Mouse (Mus musculus) urinary bladder, postnatal 36 days (tissue): ENCODE measurements around the gene Thyn1.

Experiments used
- DNase-seq, 2 experiments: peaks; one replicate each; pipeline ENCODE4 v3.0.0; 2022; ENCODE audit warnings: low spot score in 2 of 2, mixed read lengths in 1 of 2

The Thyn1 gene

GRCm38 (mm10) chr9:26999461-27000395, at the start of gene Thyn1, which contains the start of gene Acad8:
TSS of gene Thyn1 (plus strand) at chr9:26999710.
TSS of gene Acad8 (minus strand) at chr9:26999566.
- peak; percentile 88 to 97 for DNase-seq

DNA sequence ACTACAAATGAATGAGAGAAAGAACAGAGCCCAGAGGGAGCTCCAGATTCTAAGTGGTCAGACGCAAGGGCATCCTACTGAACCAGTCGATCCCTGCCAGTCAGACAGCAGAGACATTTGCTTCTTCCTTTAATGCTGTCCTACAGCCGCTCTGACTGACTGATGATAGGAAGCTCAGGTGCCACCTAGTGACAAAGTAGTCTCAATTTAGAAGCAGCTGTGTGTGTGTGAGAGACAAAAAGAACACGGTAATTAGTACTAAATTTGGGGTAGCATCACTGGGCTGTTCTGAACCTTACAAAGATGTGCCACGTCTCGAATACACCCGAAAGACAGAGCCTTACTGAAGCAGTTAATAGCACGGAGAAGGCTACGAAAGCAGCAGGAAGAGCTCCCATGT, 21.8 kb upstream of the Thyn1 start:
- no peak for DNase-seq

- no peak for DNase-seq
These were observed 20.7 kb upstream of the Thyn1 start for GRCm38 (mm10) chr9:26978776-26979175.

DNA sequence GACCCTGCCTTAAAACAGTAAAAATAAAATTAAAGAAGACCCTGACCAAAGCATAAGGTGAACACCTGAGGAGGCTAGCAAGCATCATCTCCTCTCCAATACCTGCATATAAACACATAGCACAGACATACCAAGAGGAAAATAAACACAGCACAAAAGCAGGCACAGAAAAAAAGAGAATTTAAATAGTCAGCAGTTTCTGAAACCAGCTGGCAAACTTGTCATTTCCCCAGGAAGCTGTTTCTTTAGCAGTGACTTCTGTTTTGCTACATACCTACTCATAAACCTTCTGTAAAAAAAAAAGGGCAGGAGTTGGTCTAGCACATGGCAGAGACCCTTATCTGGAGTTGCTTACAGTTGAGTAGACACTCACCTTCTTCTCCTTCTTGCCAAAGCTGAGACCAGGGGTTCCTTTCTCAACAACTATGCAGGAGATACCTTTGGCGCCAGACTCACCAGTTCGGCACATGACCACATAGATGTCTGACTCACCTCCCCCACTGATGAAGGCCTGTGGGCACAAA, 14.4 kb upstream of the Thyn1 start:
- no peak for DNase-seq

DNA sequence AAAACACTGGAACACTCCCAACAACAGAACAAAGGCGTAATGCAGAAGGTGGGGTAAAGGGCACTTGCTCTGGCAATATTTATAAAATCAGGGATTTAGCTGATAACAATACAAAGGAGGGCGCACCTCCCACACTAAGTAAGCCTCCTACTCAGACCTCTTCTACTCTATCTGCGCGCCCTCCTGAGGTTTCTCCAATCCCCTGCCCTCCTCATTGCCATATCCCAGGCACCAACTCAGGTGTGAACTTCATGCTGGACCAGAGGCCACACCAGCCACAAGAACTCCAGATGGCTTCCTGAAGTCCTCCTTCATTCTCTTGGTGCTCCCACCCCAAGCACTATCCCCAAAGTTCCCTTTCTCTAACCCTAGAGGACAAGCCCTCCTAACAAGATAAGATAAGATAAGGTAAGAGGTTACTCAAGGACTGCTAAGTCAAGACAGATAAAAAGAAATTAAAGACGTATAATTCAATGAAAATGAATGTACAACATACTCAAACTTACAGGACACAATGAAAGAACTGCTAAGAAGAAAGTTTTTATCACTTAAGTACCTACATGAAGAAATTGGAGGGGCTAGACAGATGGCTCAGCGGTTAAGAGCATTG, 13.7 kb upstream of the Thyn1 start:
- no peak for DNase-seq

DNA sequence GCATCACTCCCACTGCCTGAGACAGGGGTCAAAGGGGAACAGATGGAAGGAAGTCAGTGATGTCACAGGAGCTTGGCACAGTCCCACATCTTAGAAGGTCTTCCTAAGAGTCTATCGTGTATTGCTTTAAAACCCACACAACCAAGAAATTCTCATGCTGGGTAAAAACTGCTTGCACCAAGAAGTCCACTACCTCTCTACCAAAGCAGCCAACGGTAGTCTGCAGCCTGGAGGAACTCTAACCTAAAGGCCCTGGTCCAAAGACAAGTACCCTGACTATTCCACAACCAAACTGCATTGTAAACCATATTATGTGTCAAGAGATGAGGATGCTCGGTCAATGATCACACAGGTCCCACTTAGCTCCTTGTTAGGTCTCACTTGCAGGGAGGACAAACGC, 9.3 kb upstream of the Thyn1 start:
- no peak for DNase-seq

- DNase-seq: no peak
These were observed 6.4 kb upstream of the Thyn1 start for GRCm38 (mm10) chr9:26993118-26993517.

DNA sequence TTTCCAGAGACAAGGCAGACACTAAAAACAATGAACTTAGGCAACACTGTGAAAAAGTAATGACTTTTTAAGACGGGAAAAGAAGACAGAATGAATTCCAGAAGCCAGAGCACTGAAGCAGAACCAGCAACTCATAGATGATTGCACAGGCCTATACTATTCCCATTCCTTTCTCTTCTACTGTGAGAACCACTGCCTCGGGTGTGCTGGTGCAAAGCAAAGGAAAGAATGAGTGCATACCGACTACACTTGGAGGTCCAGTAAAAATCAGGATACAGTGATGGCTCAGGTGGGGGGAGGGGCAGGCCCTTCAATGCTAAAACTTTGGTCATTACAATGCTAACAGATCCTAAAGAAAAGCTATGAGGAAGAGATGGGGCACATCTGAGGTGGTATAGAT, 5.6 kb upstream of the Thyn1 start:
- no peak for DNase-seq

- no peak for DNase-seq
These were observed 2.4 kb upstream of the Thyn1 start for GRCm38 (mm10) chr9:26997062-26997461.

GRCm38 (mm10) chr9:26997501-26997900, 2.0 kb upstream of the Thyn1 start:
- DNase-seq: no peak

DNA sequence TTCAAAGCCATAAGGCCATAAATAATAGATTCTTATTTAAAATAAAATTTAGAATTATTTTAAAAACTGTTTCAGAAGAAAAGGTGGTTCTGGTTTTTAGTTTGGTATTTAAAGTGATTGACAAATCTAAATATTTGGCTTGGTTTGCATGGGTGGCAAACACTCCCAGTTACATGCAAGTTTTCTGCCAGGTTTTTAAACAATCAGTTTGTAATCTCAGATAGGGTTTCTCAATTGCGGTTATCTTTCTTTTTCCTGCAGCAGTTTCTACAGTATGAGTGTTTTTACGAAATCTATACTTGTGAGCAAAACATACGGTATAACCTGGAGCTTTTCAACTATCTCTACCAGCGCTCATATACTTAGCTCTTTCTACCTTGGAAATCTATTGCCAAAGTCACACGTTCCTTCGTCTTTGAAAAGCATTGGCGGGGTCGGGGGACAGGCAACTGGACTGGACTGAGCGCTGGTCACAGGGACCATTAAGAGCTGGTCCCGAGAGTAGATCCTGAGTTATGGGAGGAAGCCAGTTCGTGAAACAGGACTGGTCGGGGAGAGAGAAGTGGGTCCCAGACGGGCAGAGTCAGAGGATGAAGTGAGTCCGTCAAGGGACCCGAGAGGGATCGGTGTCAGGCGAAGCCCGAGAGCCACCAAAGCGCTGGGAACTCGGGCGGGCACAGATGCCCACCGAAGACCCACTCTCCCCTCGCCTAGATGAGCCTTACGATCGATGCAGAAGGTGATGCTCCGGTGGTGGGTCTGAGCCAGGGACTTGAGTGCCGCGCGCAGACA, 645 bp upstream of the Thyn1 start:
- no peak for DNase-seq

DNA sequence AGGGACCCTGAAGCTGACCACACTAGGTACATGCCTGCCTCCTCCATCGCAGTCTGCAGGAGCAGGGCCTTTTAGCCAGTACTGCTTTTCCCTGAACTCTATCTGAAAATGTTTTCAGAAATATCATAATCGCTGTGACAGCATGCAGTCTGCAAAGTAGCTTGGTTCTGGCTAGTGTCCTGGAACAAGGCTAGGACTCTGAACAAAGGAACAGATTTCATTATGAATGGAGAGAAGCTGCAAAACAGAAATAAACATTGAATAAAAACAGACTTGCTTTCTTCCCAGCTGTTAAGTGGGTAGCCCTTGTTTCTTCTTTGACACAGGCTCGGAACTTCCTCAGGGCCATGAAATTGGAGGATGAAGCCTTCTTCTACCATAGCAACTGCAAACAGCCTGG, 5.7 kb downstream of the Thyn1 start:
- DNase-seq: no peak

DNA sequence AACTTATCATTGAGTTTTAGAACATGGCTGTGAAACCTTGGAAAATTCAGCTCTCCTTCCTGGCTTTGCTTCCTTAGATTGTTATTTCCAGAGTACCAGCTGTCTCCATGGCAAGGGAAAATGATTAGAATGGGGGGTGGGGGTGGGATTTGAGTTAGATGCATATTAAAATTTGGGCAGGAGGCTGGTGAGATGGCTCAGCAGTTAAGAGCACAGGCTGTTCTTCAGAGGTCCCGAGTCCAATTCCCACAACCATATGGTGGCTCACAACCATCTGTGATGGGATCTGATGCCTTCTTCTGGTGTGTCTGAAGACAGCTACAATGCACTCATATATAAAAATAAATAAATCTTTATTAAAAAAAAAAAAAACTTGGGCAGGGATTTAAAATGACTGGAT, 6.4 kb downstream of the Thyn1 start:
- no peak for DNase-seq

DNA sequence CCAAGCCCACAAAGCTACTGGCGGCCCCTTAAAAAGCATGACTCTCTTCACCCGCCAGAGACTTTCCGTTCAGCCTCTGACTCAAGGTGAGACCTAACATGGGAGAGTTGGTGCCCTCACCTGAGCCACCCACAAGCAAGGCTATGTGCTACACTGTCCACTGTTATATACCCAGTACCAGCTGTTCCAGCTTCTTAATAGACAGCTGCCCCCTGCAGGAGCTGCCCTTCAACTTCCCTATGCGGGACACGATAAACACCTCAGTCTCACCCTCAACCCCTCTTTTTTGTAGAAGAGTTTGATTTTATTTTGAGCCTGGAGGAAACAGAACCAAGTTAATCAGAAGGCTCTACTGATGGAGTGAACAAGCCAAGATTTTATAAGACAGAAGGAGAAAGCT, 7.4 kb downstream of the Thyn1 start:
- no peak for DNase-seq

DNA sequence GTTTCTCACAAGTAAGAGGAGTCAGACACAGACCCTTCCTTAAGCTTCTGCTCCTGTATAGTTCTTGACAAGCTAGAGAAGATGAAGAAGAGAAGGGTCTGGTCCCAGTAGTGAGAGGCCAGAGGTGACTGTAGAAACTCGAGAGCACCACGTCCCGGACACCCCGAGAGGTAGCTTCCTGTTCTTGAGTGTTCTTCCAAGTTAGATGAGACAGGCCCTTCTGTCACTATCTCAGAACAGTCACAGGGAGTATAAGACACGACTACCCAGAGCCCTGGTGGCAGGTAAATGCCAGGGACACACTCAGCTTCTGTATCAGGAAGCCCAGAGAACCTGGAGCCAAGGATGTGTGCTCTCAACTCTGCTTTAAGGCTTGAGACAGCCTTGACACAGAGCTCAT, 9.7 kb downstream of the Thyn1 start:
- no peak for DNase-seq

DNA sequence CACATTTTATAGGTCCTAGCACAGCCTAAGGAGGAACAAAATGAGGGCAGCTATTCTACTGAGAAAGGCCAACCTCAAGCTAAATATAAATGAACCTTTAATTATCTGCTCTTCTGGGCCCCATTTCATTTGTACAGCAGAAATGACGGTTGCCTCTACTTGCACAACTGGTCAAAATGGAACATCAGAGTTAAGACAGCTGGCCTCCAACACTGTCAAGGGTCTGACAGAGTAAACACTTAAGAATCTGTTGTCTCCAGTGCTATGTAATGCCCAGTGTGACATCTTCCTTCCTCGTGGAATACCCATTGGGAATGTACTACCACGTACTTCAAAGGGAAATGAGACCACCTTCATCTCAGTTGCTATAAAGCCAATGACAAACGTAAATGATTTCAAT, 12.1 kb downstream of the Thyn1 start:
- DNase-seq: no peak

- no peak for DNase-seq
These were observed 19.5 kb downstream of the Thyn1 start for GRCm38 (mm10) chr9:27018961-27019360.

- no peak for DNase-seq
These were observed 24.2 kb downstream of the Thyn1 start for GRCm38 (mm10) chr9:27023681-27024080.

GRCm38 (mm10) chr9:27026708-27027107, 27.2 kb downstream of the Thyn1 start:
- no peak for DNase-seq

- peak; percentile 7 to 26 for DNase-seq
These were observed 29.7 kb downstream of the Thyn1 start for GRCm38 (mm10) chr9:27029022-27029827.
